Mouse (Mus musculus) embryonic fibroblast, embryonic 13.5 days (primary cell): ENCODE measurements around the gene Ppfia4. TPM values are rescaled to one million over a fixed set of nuclear protein-coding genes. Genes with fewer than 3 reads are reported as not detected.
A peak's percentile ranks its signal among the peaks of the same experiment; 100 is the strongest.

Experiments
- H3K27ac ChIP-seq: 2 replicates; pipeline ENCODE4 v1.5.1; 2012; ENCODE audit warnings: low read length, control low read depth, inconsistent platforms; ENCODE audit not compliant: insufficient read depth
- H3K4me1 ChIP-seq: 2 replicates; pipeline ENCODE4 v1.6.1; 2011; ENCODE audit warnings: low read length; ENCODE audit not compliant: control insufficient read depth, insufficient read depth
- H3K4me3 ChIP-seq: 2 replicates; pipeline ENCODE4 v1.5.1; 2011; ENCODE audit warnings: mild to moderate bottlenecking, control low read depth, low read length; ENCODE audit not compliant: insufficient read depth
- CTCF ChIP-seq: IDR thresholded peaks from 2 replicates; pipeline ENCODE4 v1.5.1; 2011; ENCODE audit warnings: mild to moderate bottlenecking, control low read depth, low read length, moderate library complexity, borderline replicate concordance; ENCODE audit not compliant: insufficient read depth
- POLR2A ChIP-seq: IDR thresholded peaks from 2 replicates; pipeline ENCODE4 v1.6.1; 2011; ENCODE audit warnings: low read depth, mild to moderate bottlenecking, control low read depth, low read length, moderate library complexity
- polyA plus RNA-seq: library from polyadenylated mRNA; stranded (reverse); fragments of >200 nt; gene quantifications from 2 replicates; pipeline ENCODE4 v1.2.4, GENCODE M21; 2011; ENCODE audit warnings: low read depth; ENCODE audit not compliant: missing spikeins, insufficient read length

Gene Ppfia4
- polyA plus RNA-seq, 1 experiment: 1.4 TPM

- TF ChIP-seq POLR2A (no peak), CTCF (no peak)
- no peak overlapping the region for H3K27ac ChIP-seq
- H3K4me1 ChIP-seq: no peaks in the 10 kb centered on the region
- no peak overlapping the region for H3K4me3 ChIP-seq
Measured at GRCm38 (mm10) chr1:134326841-134327346, 5.8 kb downstream of the Ppfia4 start.

GRCm38 (mm10) chr1:134322591-134322990 is 10.1 kb downstream of the Ppfia4 start:
- no peak overlapping the region for H3K27ac ChIP-seq
- H3K4me3 ChIP-seq: no peak overlapping the region
- H3K4me1 ChIP-seq: no peaks in the 10 kb centered on the region
- TF ChIP-seq CTCF (peak; percentile 28; the same call in 1 of the 2 replicates), POLR2A (no peak)

- no peak overlapping the region for H3K27ac ChIP-seq
- TF ChIP-seq CTCF (no peak), POLR2A (no peak)
- no peak overlapping the region for H3K4me3 ChIP-seq
Measured at GRCm38 (mm10) chr1:134320691-134321301, 11.9 kb downstream of the Ppfia4 start.

GRCm38 (mm10) chr1:134318261-134318660 is 14.5 kb downstream of the Ppfia4 start:
- TF ChIP-seq CTCF (no peak), POLR2A (no peak)

More at GRCm38 (mm10) chr1:134320691-134321301, 11.9 kb downstream of the Ppfia4 start:
- no peaks in the 10 kb centered on the region for H3K4me1 ChIP-seq

GRCm38 (mm10) chr1:134316361-134316760 is 16.4 kb downstream of the Ppfia4 start:
- Histone ChIP-seq H3K4me3 (no peak overlapping the region), H3K27ac (no peak overlapping the region), H3K4me1 (no peaks in the 10 kb centered on the region)
- no peak for TF ChIP-seq CTCF
- TF ChIP-seq POLR2A: no peak

More at GRCm38 (mm10) chr1:134318261-134318660, 14.5 kb downstream of the Ppfia4 start:
- Histone ChIP-seq H3K4me3 (no peak overlapping the region), H3K4me1 (no peaks in the 10 kb centered on the region), H3K27ac (no peak overlapping the region)

- TF ChIP-seq POLR2A: no peak
- no peak for TF ChIP-seq CTCF
- H3K27ac ChIP-seq: no peak overlapping the region
- no peaks in the 10 kb centered on the region for H3K4me1 ChIP-seq
- no peak overlapping the region for H3K4me3 ChIP-seq
Measured at GRCm38 (mm10) chr1:134315181-134315580, 17.5 kb downstream of the Ppfia4 start.

GRCm38 (mm10) chr1:134311760-134312159 is 21.0 kb downstream of the Ppfia4 start:
- Histone ChIP-seq H3K4me1 (no peaks in the 10 kb centered on the region), H3K4me3 (no peak overlapping the region), H3K27ac (no peak overlapping the region)
- TF ChIP-seq CTCF (no peak), POLR2A (no peak)

- Histone ChIP-seq H3K27ac (no peak overlapping the region), H3K4me3 (no peak overlapping the region), H3K4me1 (no peaks in the 10 kb centered on the region)
- TF ChIP-seq POLR2A (no peak), CTCF (no peak)
Measured at GRCm38 (mm10) chr1:134310729-134311128, 22.0 kb downstream of the Ppfia4 start.

- TF ChIP-seq POLR2A (no peak), CTCF (no peak)
- H3K4me3 ChIP-seq: no peak overlapping the region
- H3K27ac ChIP-seq: no peak overlapping the region
- no peaks in the 10 kb centered on the region for H3K4me1 ChIP-seq
Measured at GRCm38 (mm10) chr1:134310291-134310690, 22.4 kb downstream of the Ppfia4 start.

- H3K27ac ChIP-seq: no peak overlapping the region
- TF ChIP-seq CTCF: no peak
- no peak for TF ChIP-seq POLR2A
- no peak overlapping the region for H3K4me3 ChIP-seq
- H3K4me1 ChIP-seq: no peaks in the 10 kb centered on the region
Measured at GRCm38 (mm10) chr1:134307409-134307808, 25.3 kb downstream of the Ppfia4 start.
